Mouse (Mus musculus) forebrain, embryonic 10.5 days (tissue): ENCODE measurements around the gene Abca16. TPM values are rescaled to one million over a fixed set of nuclear protein-coding genes. Genes with fewer than 3 reads are reported as not detected.

ENCODE experiments used
- polyA plus RNA-seq: library from polyadenylated mRNA; unstranded; fragments of >200 nt; fragmentation: Nextera tagmentation; extraction: Ambion mirVana; gene quantifications from 2 replicates; pipeline ENCODE4 v1.2.1, GENCODE M21; 2016

The Abca16 gene
- polyA plus RNA-seq, 1 experiment from 2014 or later = not detected

Other genes starting within 250 kb of the Abca16 start
- gene Anks4b, start 235.8 kb upstream of the Abca16 start, polyA plus RNA-seq = 0.05 TPM in 2 replicates
- gene Crym, start 207.5 kb upstream of the Abca16 start, polyA plus RNA-seq = 125 and 144 TPM in 2 replicates
- not detected in 2 replicates for gene Abca14, start 205.7 kb upstream of the Abca16 start, polyA plus RNA-seq
- gene Abca15, start 81.0 kb upstream of the Abca16 start, polyA plus RNA-seq = not detected in 2 replicates
- gene Uqcrc2, start 225.5 kb downstream of the Abca16 start, polyA plus RNA-seq = 177 and 180 TPM in 2 replicates